Mouse (Mus musculus): ENCODE results near the gene Acot8. TPM values are rescaled to one million over a fixed set of nuclear protein-coding genes. Genes with fewer than 3 reads are reported as not detected.

Acot8 gene
- total RNA-seq (2017) = 7.5 and 28.1 TPM in 2 replicates

DNA sequence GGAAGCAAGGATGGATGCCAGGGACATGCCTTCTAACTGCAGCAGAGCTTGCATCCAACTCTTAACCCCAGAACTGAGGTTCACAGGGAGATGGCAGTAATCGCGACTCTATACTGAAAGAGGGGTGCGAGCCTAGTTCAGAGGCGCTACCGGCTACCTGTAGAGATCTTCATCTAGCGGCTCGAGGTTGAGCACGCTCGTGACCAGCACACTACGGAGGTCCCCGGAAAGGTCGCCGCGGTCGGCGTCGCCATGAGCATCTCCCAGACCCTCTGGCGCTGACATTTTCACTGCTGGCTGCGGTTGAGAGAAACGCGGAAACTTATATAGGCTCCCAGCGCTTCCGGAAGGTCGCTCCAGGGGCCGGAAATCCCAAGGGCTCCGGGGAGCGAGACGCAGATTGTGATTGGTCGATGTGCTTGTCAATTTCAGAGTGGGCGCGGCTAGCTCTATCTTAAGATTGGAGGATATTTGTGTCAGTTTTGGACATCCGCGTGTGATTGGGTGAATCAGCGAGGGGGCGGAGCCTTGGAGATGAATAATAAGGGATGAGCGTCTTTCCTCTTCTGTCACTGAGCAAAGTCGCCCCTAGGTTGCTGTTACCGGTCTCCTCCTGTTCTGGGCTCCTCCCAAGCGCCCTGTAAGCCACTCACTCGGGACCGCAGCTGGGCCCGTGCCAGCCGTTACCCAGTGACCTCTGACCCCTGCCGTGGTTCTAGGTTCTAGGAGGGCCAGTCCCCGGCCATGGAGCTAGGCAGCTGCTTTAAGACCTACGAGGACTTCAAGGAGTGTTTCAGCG lies at the start of gene Acot8, which contains the start of gene Zswim3:
Gene Acot8 (minus strand): TSS at position 350 of the 799 bp plus-strand sequence.
Gene Zswim3 (plus strand): TSS at position 566 of the 799 bp plus-strand sequence.
- peak; percentile 98 for ATAC-seq (replicated peaks in 1 of 2; ENCODE audit: insufficient read depth in 1 of 2, low FRiP score in 2 of 2, low TSS enrichment in 1 of 2, low read depth in 1 of 2, poor library complexity in 2 of 2, severe bottlenecking in 2 of 2)

DNA sequence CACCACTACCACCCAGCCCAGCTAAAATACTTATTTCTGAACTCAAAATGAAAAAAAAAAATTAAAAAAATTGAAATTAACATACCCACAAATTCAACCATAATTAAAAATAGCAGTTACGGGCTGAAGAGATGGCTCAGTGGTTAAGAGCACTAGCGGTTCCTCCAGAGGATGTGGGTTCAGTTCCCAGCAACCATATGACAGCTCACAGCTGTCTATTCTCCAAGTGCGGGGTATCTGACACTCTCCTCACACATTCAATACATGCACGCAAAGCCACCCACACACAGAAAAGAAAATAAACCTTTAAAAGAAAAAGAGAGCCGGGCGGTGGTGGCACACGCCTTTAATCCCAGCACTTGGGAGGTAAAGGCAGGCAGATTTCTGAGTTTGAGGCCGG lies 45.4 kb upstream of the Acot8 start:
- no peak for ATAC-seq (replicated peaks in 1 of 2; ENCODE audit: insufficient read depth in 1 of 2, low FRiP score in 2 of 2, low TSS enrichment in 1 of 2, low read depth in 1 of 2, poor library complexity in 2 of 2, severe bottlenecking in 2 of 2)

DNA sequence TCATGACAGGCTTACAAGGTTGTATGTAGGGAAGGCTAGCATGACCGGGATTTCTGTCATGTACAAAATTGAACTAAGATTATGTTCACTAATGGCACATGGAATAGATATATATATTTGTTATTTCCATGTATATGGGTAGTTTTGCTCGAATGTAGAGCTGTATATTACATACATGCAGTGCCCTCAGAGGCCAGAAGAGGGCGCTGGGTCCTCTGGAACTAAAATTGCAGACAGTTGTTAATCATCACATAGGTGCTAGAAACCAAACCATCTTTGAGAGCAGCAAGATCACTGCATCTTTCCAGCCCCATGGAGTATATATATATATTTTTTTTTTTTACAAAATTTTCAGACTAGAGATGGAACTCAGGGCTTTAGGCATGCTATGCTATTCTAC lies 41.1 kb upstream of the Acot8 start:
- no peak for ATAC-seq (replicated peaks in 1 of 2; ENCODE audit: insufficient read depth in 1 of 2, low FRiP score in 2 of 2, low TSS enrichment in 1 of 2, low read depth in 1 of 2, poor library complexity in 2 of 2, severe bottlenecking in 2 of 2)

DNA sequence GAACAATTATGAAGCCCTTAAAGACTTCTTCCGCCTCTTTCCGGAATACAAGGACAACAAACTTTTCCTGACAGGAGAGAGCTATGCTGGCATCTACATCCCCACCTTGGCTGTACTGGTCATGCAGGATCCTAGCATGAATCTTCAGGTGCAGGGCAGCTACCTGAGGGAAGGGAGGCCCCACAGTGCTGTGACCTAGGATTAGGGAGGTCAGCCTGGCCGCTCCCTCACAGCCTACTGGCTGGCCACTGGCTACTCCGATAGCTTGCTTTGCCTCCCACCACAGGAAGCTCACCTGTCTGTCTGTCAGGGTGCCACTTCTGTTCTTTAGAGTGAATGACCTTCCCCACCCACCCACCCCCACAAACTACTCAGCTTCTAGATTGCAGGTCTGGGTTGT lies 30.5 kb upstream of the Acot8 start:
- ATAC-seq (replicated peaks in 1 of 2; ENCODE audit: insufficient read depth in 1 of 2, low FRiP score in 2 of 2, low TSS enrichment in 1 of 2, low read depth in 1 of 2, poor library complexity in 2 of 2, severe bottlenecking in 2 of 2) = no peak

DNA sequence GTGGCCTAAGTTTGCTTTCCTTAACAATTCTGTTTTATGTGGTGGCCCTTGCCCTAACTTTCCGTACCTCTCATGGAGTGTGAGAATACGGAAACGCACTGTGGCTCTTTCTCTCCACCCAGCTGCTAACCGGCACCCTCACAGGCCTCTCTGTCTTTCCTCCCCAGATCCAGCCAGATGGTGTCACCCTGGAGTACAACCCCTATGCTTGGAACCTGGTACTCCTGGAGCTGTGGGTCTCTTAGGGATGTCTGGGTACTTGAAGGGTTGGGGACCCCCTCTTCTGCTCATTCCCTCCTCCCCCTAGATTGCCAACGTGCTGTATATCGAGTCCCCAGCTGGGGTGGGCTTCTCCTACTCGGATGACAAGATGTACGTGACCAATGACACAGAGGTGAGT lies 29.8 kb upstream of the Acot8 start:
- ATAC-seq (replicated peaks in 1 of 2; ENCODE audit: insufficient read depth in 1 of 2, low FRiP score in 2 of 2, low TSS enrichment in 1 of 2, low read depth in 1 of 2, poor library complexity in 2 of 2, severe bottlenecking in 2 of 2) = no peak

DNA sequence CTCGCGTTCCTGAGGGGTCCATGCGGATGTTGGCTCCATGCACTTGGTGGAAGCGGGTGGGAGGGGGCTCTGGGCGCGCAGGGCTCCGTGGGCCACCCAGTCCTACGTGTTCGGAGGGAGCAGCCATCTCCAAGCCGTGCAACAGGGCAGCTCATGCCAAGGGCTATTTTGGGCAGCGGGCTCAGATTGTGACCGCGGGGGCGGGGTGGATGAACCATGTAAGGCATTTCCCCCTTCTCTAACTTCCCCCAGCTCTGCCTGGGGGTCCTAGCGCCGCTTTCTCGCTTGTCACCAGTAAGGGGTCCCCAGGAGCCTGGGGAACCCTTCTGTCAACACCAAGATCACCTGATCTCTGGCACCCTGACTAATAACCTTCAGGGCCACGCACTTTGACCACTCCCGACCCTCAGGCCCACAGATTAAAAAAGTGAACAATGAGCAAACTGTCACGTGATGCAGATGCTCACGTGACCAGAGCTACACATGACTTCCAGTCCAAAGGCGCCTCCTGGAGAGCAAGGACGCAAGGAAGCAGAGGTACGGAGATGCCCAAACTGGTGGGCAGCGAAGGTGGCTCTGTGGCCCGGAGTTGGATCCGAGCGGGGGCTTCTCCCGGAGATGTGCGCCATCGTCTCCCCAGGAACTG lies 28.8 kb upstream of the Acot8 start, which contains the start of gene Neurl2:
Gene Neurl2 (minus strand): TSS at position 143 of the 646 bp plus-strand sequence.
- peak; percentile 38 to 62 for ATAC-seq (replicated peaks in 1 of 2; ENCODE audit: insufficient read depth in 1 of 2, low FRiP score in 2 of 2, low TSS enrichment in 1 of 2, low read depth in 1 of 2, poor library complexity in 2 of 2, severe bottlenecking in 2 of 2)

DNA sequence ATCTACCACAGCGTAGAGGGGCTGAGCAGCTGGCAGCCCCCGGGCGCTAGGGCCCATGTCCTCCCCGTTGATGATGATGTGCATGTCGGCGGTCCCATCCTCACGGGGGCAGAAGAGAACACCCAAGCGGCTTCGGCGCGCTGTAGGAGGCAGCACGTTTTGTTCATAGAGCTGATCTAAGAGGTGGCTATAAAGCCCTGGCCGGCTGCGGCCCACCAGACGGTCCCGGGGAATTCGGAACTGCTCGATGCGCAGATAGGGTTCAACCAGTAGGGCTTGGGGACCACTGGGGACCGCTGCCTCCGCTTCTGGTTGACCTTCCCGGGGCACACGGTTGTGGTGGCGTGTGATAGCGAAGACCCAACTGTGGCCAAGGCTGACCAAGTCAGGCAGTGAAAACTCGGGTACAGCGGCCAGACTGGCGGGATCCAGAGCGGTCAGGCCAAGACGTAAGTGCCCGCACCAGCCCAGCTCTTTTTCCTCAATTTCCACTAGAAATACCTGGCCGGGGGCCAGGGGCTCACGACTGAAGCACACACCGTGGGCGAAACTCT lies 28.1 kb upstream of the Acot8 start, which contains the start of gene Ctsa:
Gene Ctsa (plus strand): TSS at position 126 of the 554 bp plus-strand sequence.
- peak; percentile 78 to 80 for ATAC-seq (replicated peaks in 1 of 2; ENCODE audit: insufficient read depth in 1 of 2, low FRiP score in 2 of 2, low TSS enrichment in 1 of 2, low read depth in 1 of 2, poor library complexity in 2 of 2, severe bottlenecking in 2 of 2)

DNA sequence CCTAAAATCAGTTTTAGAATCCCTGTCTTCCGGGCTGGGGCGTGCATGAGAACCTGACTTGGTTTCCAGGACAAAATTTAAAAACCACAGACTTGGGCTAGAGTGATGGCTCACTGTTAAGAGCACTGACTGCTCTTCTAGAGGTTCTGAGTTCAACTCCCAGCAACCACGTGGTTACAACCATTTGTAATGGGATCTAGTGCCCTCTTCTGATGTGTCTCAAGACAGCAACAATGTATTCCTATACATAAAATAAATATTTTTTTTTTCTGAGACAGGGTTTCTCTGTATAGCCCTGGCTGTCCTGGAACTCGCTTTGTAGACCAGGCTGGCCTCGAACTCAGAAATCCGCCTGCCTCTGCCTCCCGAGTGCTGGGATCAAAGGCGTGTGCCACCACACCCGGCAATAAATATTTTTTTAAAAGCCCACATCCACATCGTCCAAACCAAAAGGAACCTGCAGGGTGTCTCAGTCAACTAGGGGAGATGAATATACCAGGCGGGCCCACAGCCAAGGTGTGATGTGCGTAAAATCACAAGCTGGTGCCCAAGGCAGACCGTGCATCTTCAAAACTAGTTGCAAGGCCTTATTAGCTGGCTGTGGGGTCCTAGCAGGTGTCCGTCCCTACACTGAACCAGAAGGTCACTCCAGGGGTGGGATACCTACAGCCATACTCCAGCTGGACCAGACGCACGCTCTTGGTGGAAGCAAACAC lies 27.5 kb upstream of the Acot8 start:
- ATAC-seq (replicated peaks in 1 of 2; ENCODE audit: insufficient read depth in 1 of 2, low FRiP score in 2 of 2, low TSS enrichment in 1 of 2, low read depth in 1 of 2, poor library complexity in 2 of 2, severe bottlenecking in 2 of 2) = no peak

DNA sequence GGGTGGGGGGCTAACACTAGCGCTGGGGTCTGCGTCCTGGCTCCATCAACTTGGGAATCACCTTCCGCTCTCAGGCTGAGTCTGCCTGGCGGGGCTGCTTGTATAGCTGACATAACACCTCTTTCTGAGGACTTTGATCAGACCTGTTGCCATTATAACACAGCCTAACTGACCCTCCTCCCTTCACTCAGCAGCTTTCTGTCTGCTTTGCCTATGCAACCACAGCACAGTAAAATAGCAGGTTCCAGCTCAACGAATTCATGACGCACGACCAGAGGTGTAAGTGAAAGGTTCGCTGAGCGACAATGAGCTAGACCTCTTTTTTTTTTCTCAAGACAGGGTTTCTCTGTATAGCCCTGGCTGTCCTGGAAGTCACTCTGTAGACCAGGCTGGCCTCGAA lies 26.3 kb upstream of the Acot8 start:
- no peak for ATAC-seq (replicated peaks in 1 of 2; ENCODE audit: insufficient read depth in 1 of 2, low FRiP score in 2 of 2, low TSS enrichment in 1 of 2, low read depth in 1 of 2, poor library complexity in 2 of 2, severe bottlenecking in 2 of 2)

DNA sequence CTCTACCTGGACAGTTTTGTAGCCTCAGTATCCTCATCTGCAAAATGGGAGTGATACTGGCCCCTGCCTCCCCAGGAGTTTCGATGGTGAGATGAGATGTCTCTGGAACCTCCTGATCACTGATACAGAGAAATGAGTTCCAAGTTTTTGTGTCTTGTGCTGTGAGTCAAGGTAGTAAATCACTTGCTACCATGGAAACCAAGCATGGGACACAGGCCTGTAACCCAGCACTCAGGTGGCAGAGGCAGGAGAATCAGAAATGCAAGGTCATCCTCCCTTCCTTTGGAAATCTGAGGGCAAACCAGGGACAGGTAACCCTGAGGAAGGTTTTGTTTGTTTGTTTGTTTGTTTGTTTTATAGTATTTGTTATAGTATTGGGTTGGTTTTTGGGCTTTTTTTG lies 24.4 kb upstream of the Acot8 start:
- no peak for ATAC-seq (replicated peaks in 1 of 2; ENCODE audit: insufficient read depth in 1 of 2, low FRiP score in 2 of 2, low TSS enrichment in 1 of 2, low read depth in 1 of 2, poor library complexity in 2 of 2, severe bottlenecking in 2 of 2)

DNA sequence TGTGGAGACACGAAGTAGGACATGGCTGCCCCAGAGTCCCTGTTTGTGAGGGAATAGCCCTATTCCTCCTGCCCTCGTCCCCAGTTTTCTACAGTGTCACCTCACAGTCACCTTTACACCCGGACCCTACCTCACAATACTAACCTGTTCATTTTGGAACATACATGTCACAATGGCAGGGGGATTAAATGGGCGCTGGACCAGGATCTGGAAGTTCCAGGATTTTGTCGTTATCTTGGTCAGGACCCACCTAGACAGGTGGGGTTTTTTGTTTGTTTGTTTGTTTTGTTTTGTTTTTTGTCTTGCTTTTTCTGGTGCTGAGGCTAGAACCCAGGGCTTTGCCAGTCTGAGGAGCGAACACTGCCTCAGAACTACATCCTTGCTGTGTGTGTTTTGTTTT lies 23.8 kb upstream of the Acot8 start, which contains the start of gene Spata25:
Gene Spata25 (minus strand): TSS at position 101 of the 400 bp plus-strand sequence.
- ATAC-seq (replicated peaks in 1 of 2; ENCODE audit: insufficient read depth in 1 of 2, low FRiP score in 2 of 2, low TSS enrichment in 1 of 2, low read depth in 1 of 2, poor library complexity in 2 of 2, severe bottlenecking in 2 of 2) = no peak

DNA sequence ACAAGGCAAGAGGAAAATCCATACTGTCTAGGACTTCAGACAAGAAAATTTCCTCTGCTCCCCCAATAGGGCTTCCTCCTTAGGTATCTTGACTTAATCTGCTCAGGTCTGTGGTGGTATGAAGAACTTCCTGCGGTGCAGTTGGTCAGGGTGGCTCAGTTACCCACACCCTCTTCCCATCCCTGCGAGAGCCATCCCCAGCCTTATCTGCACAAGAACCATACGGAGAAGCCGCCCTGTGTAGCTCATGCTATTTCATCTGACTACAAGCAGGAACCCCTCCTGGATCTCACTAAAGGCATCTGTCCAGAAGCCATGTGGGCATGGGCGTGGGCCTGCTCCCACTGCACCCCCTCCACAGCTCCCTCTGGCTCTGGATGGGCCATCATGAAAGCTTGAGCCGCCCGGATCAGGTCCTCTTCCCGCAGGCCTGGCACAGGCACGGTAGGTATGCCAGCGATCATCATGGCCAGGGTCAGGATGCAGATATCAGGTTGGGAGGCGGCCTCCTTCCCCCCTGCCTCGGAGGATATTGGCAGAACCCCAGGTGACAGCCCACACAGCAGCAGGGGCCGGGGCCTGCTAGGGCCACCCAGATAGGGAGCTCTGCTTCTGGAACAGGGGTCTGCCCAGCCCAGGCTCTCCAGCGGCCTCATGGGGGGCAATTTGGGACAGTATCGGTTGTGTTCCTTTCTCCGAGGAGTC lies 22.6 kb upstream of the Acot8 start:
- ATAC-seq (replicated peaks in 1 of 2; ENCODE audit: insufficient read depth in 1 of 2, low FRiP score in 2 of 2, low TSS enrichment in 1 of 2, low read depth in 1 of 2, poor library complexity in 2 of 2, severe bottlenecking in 2 of 2) = no peak

DNA sequence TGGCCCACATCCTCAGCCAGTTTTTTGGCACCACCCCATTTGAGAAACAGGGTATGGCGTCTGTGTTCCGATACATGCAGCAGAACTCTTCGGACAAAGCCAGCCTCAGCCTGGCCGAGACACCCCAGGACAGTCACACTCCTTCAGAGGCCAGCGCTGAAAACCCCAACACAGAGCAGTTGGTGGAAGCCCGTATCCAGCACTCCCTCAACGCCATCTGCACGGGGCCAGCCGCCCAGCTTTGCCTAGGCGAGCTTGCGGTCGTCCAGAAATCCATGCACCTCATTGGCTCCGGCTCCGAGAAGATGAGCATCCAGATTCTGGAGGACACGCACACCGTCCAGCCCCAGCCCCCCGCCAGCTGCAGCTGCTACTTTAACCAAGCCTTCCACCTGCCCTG lies 20.8 kb upstream of the Acot8 start:
- ATAC-seq (replicated peaks in 1 of 2; ENCODE audit: insufficient read depth in 1 of 2, low FRiP score in 2 of 2, low TSS enrichment in 1 of 2, low read depth in 1 of 2, poor library complexity in 2 of 2, severe bottlenecking in 2 of 2) = no peak

DNA sequence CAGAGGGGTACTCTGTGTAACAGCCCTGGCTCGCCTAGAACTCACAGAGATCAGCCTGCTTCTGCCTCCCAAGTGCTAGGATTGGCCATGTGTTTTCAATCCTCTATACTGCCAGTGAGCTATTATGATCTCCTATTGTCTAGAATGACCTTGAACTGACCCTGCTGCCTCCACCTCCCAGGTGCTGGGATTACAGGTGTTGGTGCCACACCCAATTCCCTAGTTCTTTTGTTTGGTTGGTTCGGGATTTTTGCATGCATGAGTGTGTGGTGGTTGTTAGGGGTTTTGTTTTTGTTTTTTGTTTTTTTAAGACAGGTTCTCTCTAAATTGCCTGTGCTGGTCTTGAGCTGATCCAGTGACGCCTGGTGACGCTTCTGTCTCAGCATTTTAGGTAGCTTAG lies 19.3 kb upstream of the Acot8 start:
- no peak for ATAC-seq (replicated peaks in 1 of 2; ENCODE audit: insufficient read depth in 1 of 2, low FRiP score in 2 of 2, low TSS enrichment in 1 of 2, low read depth in 1 of 2, poor library complexity in 2 of 2, severe bottlenecking in 2 of 2)

DNA sequence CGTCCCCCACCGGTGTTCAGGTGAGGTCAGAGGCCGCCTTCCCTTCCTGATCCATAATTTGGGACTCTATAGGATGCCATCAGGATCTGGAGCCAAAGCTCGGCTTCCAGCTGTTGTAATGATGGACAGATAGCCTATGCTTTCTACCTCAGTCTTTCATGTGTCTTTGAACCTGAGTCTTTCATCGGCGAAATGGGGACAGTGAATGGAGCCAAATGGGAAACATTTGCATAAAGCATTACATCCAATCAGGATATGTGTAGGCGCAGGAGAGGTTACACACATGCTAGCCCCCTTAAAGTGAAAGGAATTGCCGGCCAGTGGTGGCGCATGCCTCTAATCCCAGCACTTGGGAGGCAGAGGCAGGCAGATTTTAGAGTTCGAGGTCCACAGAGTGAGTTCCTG lies 18.5 kb upstream of the Acot8 start:
- peak; percentile 14 to 33; a peak in 1 of 4 replicates for ATAC-seq (replicated peaks in 1 of 2; ENCODE audit: insufficient read depth in 1 of 2, low FRiP score in 2 of 2, low TSS enrichment in 1 of 2, low read depth in 1 of 2, poor library complexity in 2 of 2, severe bottlenecking in 2 of 2)

DNA sequence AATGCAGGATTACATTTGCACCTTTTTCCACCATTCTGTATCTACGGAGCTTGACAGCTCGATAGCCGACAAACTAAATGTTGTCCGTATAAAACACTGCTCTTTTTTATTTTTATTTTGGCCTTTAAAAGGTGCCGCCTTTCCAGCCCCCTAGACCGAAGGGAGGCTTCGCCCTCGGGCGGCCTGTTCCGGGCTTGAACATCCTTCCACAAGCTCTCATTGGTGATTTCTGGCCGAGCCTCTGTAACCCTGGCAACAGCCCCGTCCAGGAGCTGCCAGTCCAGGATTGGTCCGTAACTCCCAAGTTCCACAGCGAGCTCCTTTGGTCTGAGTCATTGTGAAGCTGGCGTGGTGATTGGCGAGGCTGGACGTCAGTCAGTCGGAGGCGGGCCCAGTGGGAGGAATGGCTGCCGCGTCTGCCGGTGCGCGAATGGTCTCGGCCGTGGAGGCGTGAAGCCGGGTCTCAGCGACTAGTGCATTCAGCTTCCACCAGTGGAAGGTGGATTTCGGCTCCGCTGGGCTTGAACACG lies 18.0 kb upstream of the Acot8 start, which contains the start of gene Zswim1:
Gene Zswim1 (plus strand): TSS at position 51 of the 530 bp plus-strand sequence.
- ATAC-seq (replicated peaks in 1 of 2; ENCODE audit: insufficient read depth in 1 of 2, low FRiP score in 2 of 2, low TSS enrichment in 1 of 2, low read depth in 1 of 2, poor library complexity in 2 of 2, severe bottlenecking in 2 of 2) = peak; percentile 99

DNA sequence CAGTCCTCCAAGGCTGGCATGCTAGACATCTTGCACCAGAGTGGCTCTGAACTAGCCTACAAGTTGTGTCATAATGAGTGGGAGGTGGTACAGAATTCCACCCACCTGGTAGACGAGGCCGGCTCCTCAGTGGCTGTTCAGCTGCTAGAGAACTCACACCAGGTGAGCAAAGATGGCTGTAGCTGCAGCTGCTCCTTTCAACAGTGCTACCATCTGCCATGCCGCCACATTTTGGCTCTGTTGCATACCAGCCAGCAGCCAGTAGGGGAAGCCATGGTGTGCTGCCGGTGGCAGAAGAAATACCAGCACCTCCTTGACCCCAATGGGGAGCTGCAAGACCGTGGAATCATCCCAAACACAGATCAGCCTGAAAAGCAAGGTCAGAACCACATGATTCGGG lies 16.4 kb upstream of the Acot8 start:
- no peak for ATAC-seq (replicated peaks in 1 of 2; ENCODE audit: insufficient read depth in 1 of 2, low FRiP score in 2 of 2, low TSS enrichment in 1 of 2, low read depth in 1 of 2, poor library complexity in 2 of 2, severe bottlenecking in 2 of 2)

Measured in hematopoietic stem cell, adult 5-6 weeks (primary cell).